In the genomic region with DNA sequence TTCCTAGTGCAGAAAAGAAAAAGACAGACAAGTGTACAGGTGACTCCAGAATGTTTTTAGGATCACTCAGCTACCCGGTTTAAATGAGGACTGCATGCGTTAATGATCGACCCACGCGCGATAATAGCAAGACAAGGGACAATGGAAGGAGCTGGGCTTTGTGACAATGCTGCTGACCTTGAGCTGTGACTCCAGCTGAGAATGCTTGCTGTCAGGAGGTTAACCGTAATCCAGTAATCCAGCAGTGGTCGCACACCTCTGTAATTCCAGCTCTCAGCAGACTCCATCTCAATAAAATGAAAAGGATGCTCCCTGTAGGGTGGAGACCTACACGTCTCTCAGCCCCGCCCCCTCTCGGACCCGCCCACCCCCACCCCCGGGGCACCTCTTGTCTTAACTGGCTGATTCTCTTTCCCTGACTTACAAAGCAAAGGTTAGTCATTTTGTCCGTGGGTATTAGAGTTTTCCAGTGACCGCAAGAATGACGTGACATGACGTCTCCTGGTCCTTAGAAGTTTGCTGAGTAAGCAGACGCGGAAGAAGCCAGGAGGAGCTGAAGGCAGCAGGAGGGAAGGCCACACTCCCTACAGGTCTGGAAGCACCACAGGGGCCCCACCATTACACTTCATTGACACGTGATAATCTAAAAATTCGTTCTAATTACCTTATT, we compare ENCODE assay signal across 15 mouse cellular contexts. TPM values are rescaled to one million over a fixed set of nuclear protein-coding genes. Genes with fewer than 3 reads are reported as not detected.
A peak's percentile ranks its signal among the peaks of the same experiment; 100 is the strongest.
DNase-seq lines count a peak whose midpoint lies in the region; ATAC-seq lines count a peak whose summit lies in the region.
"Had no signal": no experiment of that assay in that cellular context is flagged by ENCODE, and none has a peak within 500 bp of the region (broad histone marks: within the 10 kb centered on the region; RNA-seq: fewer than 3 reads in every experiment).

No protein-coding gene starts in this region.

- DNase-seq in heart, postnatal 25 days (ENCODE audit: low spot score), result no peak
- peak; percentile 88 for DNase-seq in ES-CJ7 (ENCODE audit: low read depth, low spot score)
- DNase-seq in induced T-regulatory cell, adult 2 months (ENCODE audit: low read depth), result peak; percentile 66
- no peak for DNase-seq in left cerebral cortex, postnatal 10 days (ENCODE audit: extremely low spot score in 1 of 2, low spot score in 2 of 2)
- DNase-seq in forebrain, embryonic 10.5 days (ENCODE audit: extremely low spot score, low spot score), result no peak
- DNase-seq in midbrain, embryonic 10.5 days (ENCODE audit: low spot score), result no peak
- DNase-seq: adrenal gland, postnatal 14 days; cerebellum, adult 11-12 months had no signal

- H3K4me1 ChIP-seq in heart, embryonic 15.5 days (replicated peaks), result peaks cover 9% of the 10 kb centered on the region
- peaks cover 30% of the 10 kb centered on the region for H3K4me1 ChIP-seq in forebrain, embryonic 10.5 days
- peaks cover 29% of the 10 kb centered on the region for H3K4me1 ChIP-seq in midbrain, embryonic 10.5 days

- WGBS in heart, embryonic 15.5 days, result 29% methylated on average over 21 of the region's 21 CpGs
- 30% methylated on average over 21 of the region's 21 CpGs for WGBS in forebrain, embryonic 10.5 days
- WGBS in midbrain, embryonic 10.5 days, result 33% methylated on average over 21 of the region's 21 CpGs

- intact Hi-C loops in heart, postnatal 25 days (cut with DNase I), result no loop called here
- intact Hi-C loops in left cerebral cortex, postnatal 10 days (cut with DNase I), result no loop called here

- H3K36me3 ChIP-seq in heart, embryonic 15.5 days, result no peaks in the 10 kb centered on the region
- H3K36me3 ChIP-seq in forebrain, embryonic 10.5 days (replicated peaks), result no peaks in the 10 kb centered on the region
- H3K36me3 ChIP-seq in midbrain, embryonic 10.5 days, result no peaks in the 10 kb centered on the region
- H3K36me3 ChIP-seq: embryonic facial prominence, embryonic 12.5 days; lung, embryonic 15.5 days had no signal

- H3K9ac ChIP-seq in heart, embryonic 15.5 days, result no peak overlapping the region
- H3K9ac ChIP-seq: embryonic facial prominence, embryonic 12.5 days; lung, embryonic 15.5 days had no signal

- H3K4me2 ChIP-seq in heart, embryonic 15.5 days, result peak overlapping the region; percentile 21; the same call in 1 of the 2 replicates
- H3K4me2 ChIP-seq: embryonic facial prominence, embryonic 12.5 days; lung, embryonic 15.5 days had no signal

- no peak overlapping the region for H3K27ac ChIP-seq in heart, embryonic 15.5 days
- H3K27ac ChIP-seq in forebrain, embryonic 10.5 days, result no peak overlapping the region
- no peak overlapping the region for H3K27ac ChIP-seq in midbrain, embryonic 10.5 days (replicated peaks)
- H3K27ac ChIP-seq: embryonic facial prominence, embryonic 12.5 days; hindbrain, postnatal 0 days; left cerebral cortex, adult 2 months; lung, embryonic 15.5 days had no signal

- H3K4me3 ChIP-seq in heart, embryonic 15.5 days, result no peak overlapping the region
- no peak overlapping the region for H3K4me3 ChIP-seq in forebrain, embryonic 10.5 days
- H3K4me3 ChIP-seq in midbrain, embryonic 10.5 days, result no peak overlapping the region
- H3K4me3 ChIP-seq: embryonic facial prominence, embryonic 12.5 days; left cerebral cortex, adult 2 months; lung, embryonic 15.5 days had no signal

- ATAC-seq in heart, embryonic 15.5 days (replicated peaks; ENCODE audit: insufficient number of reproducible peaks, insufficient read depth, low FRiP score, low read depth), result no peak
- peak; percentile 31; the same call in 1 of the 2 replicates for ATAC-seq in megakaryocyte progenitor cell, adult 5-6 weeks (replicated peaks; ENCODE audit: poor library complexity)
- ATAC-seq: hindbrain, postnatal 0 days had no signal

- H3K9me3 ChIP-seq in heart, embryonic 15.5 days (replicated peaks), result no peaks in the 10 kb centered on the region
- no peaks in the 10 kb centered on the region for H3K9me3 ChIP-seq in forebrain, embryonic 10.5 days
- H3K9me3 ChIP-seq in midbrain, embryonic 10.5 days (replicated peaks), result no peaks in the 10 kb centered on the region
- H3K9me3 ChIP-seq: embryonic facial prominence, embryonic 12.5 days; lung, embryonic 15.5 days had no signal

- H3K27me3 ChIP-seq in heart, embryonic 15.5 days, result no peaks in the 10 kb centered on the region
- H3K27me3 ChIP-seq in forebrain, embryonic 10.5 days (ENCODE audit: poor library complexity, severe bottlenecking), result peaks cover 8% of the 10 kb centered on the region
- H3K27me3 ChIP-seq in midbrain, embryonic 10.5 days (ENCODE audit: low read depth, poor library complexity, severe bottlenecking), result no peaks in the 10 kb centered on the region
- H3K27me3 ChIP-seq: embryonic facial prominence, embryonic 12.5 days; lung, embryonic 15.5 days had no signal

RNA-seq across cellular contexts. Expression of a gene that starts 10.4 kb away (rescaled TPM):
- 8.9 and 10.0 TPM in 2 replicates for polyA plus RNA-seq in heart, embryonic 15.5 days (2015; fragmentation: Nextera tagmentation; extraction: Ambion mirVana)
- total RNA-seq in heart, postnatal 25 days (2021), result 10 to 100 TPM; 37.2 to 40.7 TPM
- 19.0 and 22.6 TPM in 2 replicates for total RNA-seq in megakaryocyte progenitor cell, adult 5-6 weeks (2015)
- total RNA-seq in megakaryocyte progenitor cell, adult 5-6 weeks (2017), result 16.5 and 17.0 TPM in 2 replicates
- total RNA-seq in left cerebral cortex, postnatal 10 days (2021), result 10 to 100 TPM; 38.5 TPM
- 6.4 and 7.7 TPM in 2 replicates for polyA plus RNA-seq in forebrain, embryonic 10.5 days (2016; fragmentation: Nextera tagmentation; extraction: Ambion mirVana)
- polyA plus RNA-seq in midbrain, embryonic 10.5 days (2016; fragmentation: Nextera tagmentation; extraction: Ambion mirVana), result 7.2 TPM in 2 replicates

RNA-seq across cellular contexts. Expression of a gene that starts 41.6 kb away (rescaled TPM):
- polyA plus RNA-seq in heart, embryonic 15.5 days (2015; fragmentation: Nextera tagmentation; extraction: Ambion mirVana), result 11.4 and 13.9 TPM in 2 replicates
- total RNA-seq in heart, postnatal 25 days (2021), result not detected
- total RNA-seq in megakaryocyte progenitor cell, adult 5-6 weeks (2015), result not detected in 2 replicates
- total RNA-seq in megakaryocyte progenitor cell, adult 5-6 weeks (2017), result not detected in 2 replicates
- total RNA-seq in left cerebral cortex, postnatal 10 days (2021), result not detected
- 0.14 TPM in 1 of 2 replicates, not detected in the other for polyA plus RNA-seq in forebrain, embryonic 10.5 days (2016; fragmentation: Nextera tagmentation; extraction: Ambion mirVana)
- 0.15 TPM in 1 of 2 replicates, not detected in the other for polyA plus RNA-seq in midbrain, embryonic 10.5 days (2016; fragmentation: Nextera tagmentation; extraction: Ambion mirVana)
- total RNA-seq: hindbrain, postnatal 0 days; left cerebral cortex, adult 2 months had no signal
- polyA plus RNA-seq: gonadal fat pad, adult 2 months; hindbrain, postnatal 0 days had no signal

Comparison
In these comparisons a context has a peak if more than half of its experiments do, and no peak if none do; other contexts are left out.
1. DNase-seq: peak in ES-CJ7 (single experiment) and induced T-regulatory cell, adult 2 months (single experiment); none in heart, postnatal 25 days (single experiment), left cerebral cortex, postnatal 10 days (0 of 2), forebrain, embryonic 10.5 days (single experiment) and midbrain, embryonic 10.5 days (single experiment).